Mouse (Mus musculus): ENCODE measurements around the gene Exd1.

- TF ChIP-seq MAX (IDR thresholded peaks at IDR 0.05; ENCODE audit: low read length) (no peak), POLR2A (IDR thresholded peaks at IDR 0.05; ENCODE audit: control insufficient read depth in 1 of 2, insufficient read depth in 1 of 2, low read depth in 1 of 2, low read length in 2 of 2, poor library complexity in 1 of 2) (no peak), CHD2 (IDR thresholded peaks at IDR 0.05; ENCODE audit: low read length) (no peak), USF2 (IDR thresholded peaks at IDR 0.05; ENCODE audit: borderline replicate concordance in 1 of 2, insufficient read depth in 1 of 2, low read depth in 1 of 2, low read length in 2 of 2) (no peak), CTCF (IDR thresholded peaks at IDR 0.05 in 2 of 3, conservative IDR thresholded peaks at IDR 0.05 in 1 of 3; ENCODE audit: control insufficient read depth in 1 of 3, insufficient read depth in 1 of 3, low read depth in 2 of 3, low read length in 3 of 3, poor library complexity in 1 of 3, severe bottlenecking in 1 of 3) (no peak), ETS1 (IDR thresholded peaks at IDR 0.05; ENCODE audit: low read depth, low read length) (no peak), MAFK (IDR thresholded peaks at IDR 0.05; ENCODE audit: borderline replicate concordance, low read depth, low read length) (no peak), GATA1 (IDR thresholded peaks at IDR 0.05; ENCODE audit: low read depth, low read length) (no peak), HCFC1 (IDR thresholded peaks at IDR 0.05; ENCODE audit: low read depth, low read length) (no peak)
Measured at GRCm38 (mm10) chr2:119500965-119501652, 46.3 kb downstream of the Exd1 start.

All from MEL (cell line).